Mouse (Mus musculus) CH12.LX (cell line): ENCODE measurements at regions not wholly inside any gene's neighbourhood (a gene's known extent, or its start where the extent isn't known, plus 50 kb on each side); places are given as distances from the start of the nearest gene placed in this dataset.

Experiments used
- DNase-seq: peaks from one replicate; pipeline ENCODE4 v3.0.0-alpha.2; 2013; ENCODE audit errors: extremely low read depth
- H3K27ac ChIP-seq: 2 replicates; pipeline ENCODE4 v1.5.1; 2012; ENCODE audit warnings: low read depth, mild to moderate bottlenecking, control low read depth, moderate library complexity; ENCODE audit not compliant: insufficient read depth
- H3K27me3 ChIP-seq: replicated peaks from 2 replicates; pipeline ENCODE3; 2012; ENCODE audit warnings: inconsistent platforms
- H3K36me3 ChIP-seq, 2 experiments: replicated peaks in 1 of 2; 2 replicates each; pipeline versions ENCODE3 to v1.6.1; 2012; ENCODE audit warnings: inconsistent platforms in 1 of 2, low read length in 1 of 2, mild to moderate bottlenecking in 1 of 2, mixed read lengths in 1 of 2, moderate library complexity in 1 of 2; ENCODE audit not compliant: control insufficient read depth in 1 of 2, insufficient read depth in 1 of 2
- H3K4me1 ChIP-seq, 2 experiments: 2 replicates each; pipeline ENCODE4 v1.6.1; 2012; ENCODE audit warnings: inconsistent platforms in 1 of 2, moderate library complexity in 1 of 2; ENCODE audit not compliant: insufficient read depth in 2 of 2, control insufficient read depth in 1 of 2
- H3K4me2 ChIP-seq: 2 replicates; pipeline ENCODE4 v1.6.1; 2012; ENCODE audit warnings: low read depth, mild to moderate bottlenecking, control low read depth; ENCODE audit not compliant: poor library complexity, insufficient read depth, severe bottlenecking
- H3K4me3 ChIP-seq, 3 experiments: fragments of 150-350 bp in 1 of 3; sonication (generic) in 1 of 3; replicated peaks in 1 of 3; 2 replicates each; pipeline versions ENCODE3 to v1.5.1; 2011 to 2012; ENCODE audit warnings: low read depth in 2 of 3, low read length in 2 of 3, mild to moderate bottlenecking in 2 of 3, moderate library complexity in 2 of 3, control low read depth in 1 of 3, improper control_type of control experiment in 1 of 3, inconsistent platforms in 1 of 3, mixed read lengths in 1 of 3; ENCODE audit not compliant: poor library complexity in 1 of 3
- H3K79me2 ChIP-seq: replicated peaks from 2 replicates; pipeline ENCODE4 v1.6.1; 2012; ENCODE audit warnings: mild to moderate bottlenecking, moderate library complexity; ENCODE audit not compliant: control insufficient read depth, poor library complexity, insufficient read depth, severe bottlenecking; ENCODE audit errors: extremely low read depth
- H3K9ac ChIP-seq: 2 replicates; pipeline ENCODE4 v1.6.1; 2012; ENCODE audit warnings: low read depth, mild to moderate bottlenecking, control low read depth, moderate library complexity; ENCODE audit not compliant: insufficient read depth
- H3K9me3 ChIP-seq: replicated peaks from 2 replicates; pipeline ENCODE3; 2012; ENCODE audit warnings: low read length, inconsistent platforms, mixed read lengths
- BHLHE40 ChIP-seq: IDR thresholded peaks from 2 replicates; pipeline ENCODE4 v1.6.1; 2011; ENCODE audit warnings: mild to moderate bottlenecking, low read depth, low read length, improper control_type of control experiment
- CHD1 ChIP-seq: IDR thresholded peaks from 2 replicates; pipeline ENCODE4 v1.6.1; 2012; ENCODE audit warnings: low read depth, low read length, improper control_type of control experiment, inconsistent platforms
- CHD2 ChIP-seq: IDR thresholded peaks from 2 replicates; pipeline ENCODE4 v1.6.1; 2011; ENCODE audit warnings: low read length, improper control_type of control experiment
- ELF1 ChIP-seq: IDR thresholded peaks from 2 replicates; pipeline ENCODE4 v1.6.1; 2014; ENCODE audit warnings: low read depth, mild to moderate bottlenecking, inconsistent platforms, low read length, improper control_type of control experiment
- ETS1 ChIP-seq: conservative IDR thresholded peaks from 2 replicates; pipeline ENCODE4 v1.6.1; 2012; ENCODE audit warnings: low read depth, mild to moderate bottlenecking, inconsistent platforms, low read length, improper control_type of control experiment, moderate library complexity
- HCFC1 ChIP-seq: IDR thresholded peaks from 2 replicates; pipeline ENCODE4 v1.6.1; 2012; ENCODE audit warnings: low read depth, mild to moderate bottlenecking, inconsistent platforms, low read length, improper control_type of control experiment
- IRF4 ChIP-seq: IDR thresholded peaks from 2 replicates; pipeline ENCODE4 v1.6.1; 2014; ENCODE audit warnings: low read depth, mild to moderate bottlenecking, inconsistent platforms, low read length, improper control_type of control experiment
- JUN ChIP-seq: IDR thresholded peaks from 2 replicates; pipeline ENCODE4 v1.6.1; 2011; ENCODE audit warnings: low read depth, mild to moderate bottlenecking, low read length, improper control_type of control experiment, moderate library complexity; ENCODE audit not compliant: insufficient read depth
- JUND ChIP-seq: conservative IDR thresholded peaks from 2 replicates; pipeline ENCODE4 v1.6.1; 2011; ENCODE audit warnings: low read depth, low read length, improper control_type of control experiment
- KAT2A ChIP-seq: IDR thresholded peaks from 2 replicates; pipeline ENCODE4 v1.6.1; 2012; ENCODE audit warnings: low read length, improper control_type of control experiment, inconsistent platforms; ENCODE audit not compliant: insufficient replicate concordance
- MAX ChIP-seq: IDR thresholded peaks from 2 replicates; pipeline ENCODE4 v1.6.1; 2011; ENCODE audit warnings: low read length, improper control_type of control experiment
- MAZ ChIP-seq: IDR thresholded peaks from 2 replicates; pipeline ENCODE4 v1.6.1; 2012; ENCODE audit warnings: low read depth, mild to moderate bottlenecking, inconsistent platforms, low read length, improper control_type of control experiment, moderate library complexity
- MEF2A ChIP-seq: IDR thresholded peaks from 2 replicates; pipeline ENCODE4 v1.6.1; 2014; ENCODE audit warnings: low read depth, mild to moderate bottlenecking, inconsistent platforms, low read length, improper control_type of control experiment, borderline replicate concordance
- PAX5 ChIP-seq: IDR thresholded peaks from 2 replicates; pipeline ENCODE4 v1.6.1; 2012; ENCODE audit warnings: low read length, inconsistent platforms, mixed read lengths
- POLR2A ChIP-seq: IDR thresholded peaks from 2 replicates; pipeline ENCODE4 v1.6.1; 2011; ENCODE audit warnings: low read depth, mild to moderate bottlenecking, improper control_type of control experiment, low read length
- POLR2AphosphoS2 ChIP-seq: IDR thresholded peaks from 2 replicates; pipeline ENCODE4 v1.6.1; 2011; ENCODE audit warnings: low read depth, low read length, improper control_type of control experiment
- RAD21 ChIP-seq: IDR thresholded peaks from 2 replicates; pipeline ENCODE4 v1.6.1; 2011; ENCODE audit warnings: low read depth, mild to moderate bottlenecking, low read length, improper control_type of control experiment, moderate library complexity
- RCOR1 ChIP-seq: conservative IDR thresholded peaks from 2 replicates; pipeline ENCODE4 v1.6.1; 2012; ENCODE audit warnings: low read depth, mild to moderate bottlenecking, inconsistent platforms, low read length, improper control_type of control experiment
- SIN3A ChIP-seq: IDR thresholded peaks from 2 replicates; pipeline ENCODE4 v1.6.1; 2012; ENCODE audit warnings: low read length, improper control_type of control experiment, inconsistent platforms
- SMC3 ChIP-seq: IDR thresholded peaks from 2 replicates; pipeline ENCODE4 v1.6.1; 2011; ENCODE audit warnings: low read depth, low read length, improper control_type of control experiment
- TBP ChIP-seq: conservative IDR thresholded peaks from 2 replicates; pipeline ENCODE4 v1.6.1; 2011; ENCODE audit warnings: low read depth, low read length, improper control_type of control experiment
- TCF12 ChIP-seq: IDR thresholded peaks from 2 replicates; pipeline ENCODE4 v1.6.1; 2014; ENCODE audit warnings: low read depth, mild to moderate bottlenecking, inconsistent platforms, low read length, improper control_type of control experiment
- USF1 ChIP-seq: IDR thresholded peaks from 2 replicates; pipeline ENCODE4 v1.6.1; 2014; ENCODE audit warnings: low read depth, mild to moderate bottlenecking, inconsistent platforms, low read length, improper control_type of control experiment
- USF2 ChIP-seq: conservative IDR thresholded peaks from 2 replicates; pipeline ENCODE4 v1.6.1; 2011; ENCODE audit warnings: low read depth, low read length, improper control_type of control experiment
- ZC3H11A ChIP-seq: IDR thresholded peaks from 2 replicates; pipeline ENCODE4 v1.6.1; 2012; ENCODE audit warnings: low read depth, mild to moderate bottlenecking, inconsistent platforms, low read length, improper control_type of control experiment
- ZMIZ1 ChIP-seq: IDR thresholded peaks from 2 replicates; pipeline ENCODE4 v1.6.1; 2012; ENCODE audit warnings: low read depth, mild to moderate bottlenecking, inconsistent platforms, low read length, improper control_type of control experiment
- dilution Hi-C: fragments of 300-500 bp; cut with MboI; formaldehyde crosslinking; loops from 2 replicates; pipeline ENCODE4 v1.14.3; 2020; ENCODE audit warnings: low sequenced_read_pairs; ENCODE audit not compliant: extremely low pct_unique_long_range_greater_than_20kb, extremely low pct_ligation_motif_present
- in situ Hi-C: fragments of 300-500 bp; cut with MboI; formaldehyde crosslinking; loops from 3 replicates; pipeline ENCODE4 v1.14.3; 2019; ENCODE audit warnings: low sequenced_read_pairs, low pct_ligation_motif_present, low pct_unique_long_range_greater_than_20kb, mixed read lengths

DNA sequence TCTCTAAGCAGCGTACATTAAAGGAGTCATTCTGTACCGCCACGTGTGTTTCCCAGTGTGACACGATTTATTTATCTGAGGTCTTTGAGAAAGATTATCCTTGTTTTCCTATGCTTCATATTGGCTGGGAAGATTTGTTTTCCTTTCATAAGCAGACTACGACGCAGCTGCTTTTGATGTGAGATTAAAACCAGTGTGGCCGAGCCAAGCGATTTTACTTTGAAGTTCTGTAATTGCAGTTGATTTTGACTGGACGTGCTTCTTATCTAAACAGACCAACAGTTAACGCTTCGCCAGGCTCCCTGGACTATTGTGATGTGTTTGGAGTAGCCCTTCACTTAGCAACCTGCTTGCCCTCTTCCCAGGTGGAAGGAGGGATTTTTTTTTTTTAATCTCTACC is 120.6 kb downstream of the Dact1 start:
- Histone ChIP-seq H3K4me2 (no peak overlapping the region), H3K9me3 (no peaks in the 10 kb centered on the region), H3K79me2 (no peaks in the 10 kb centered on the region), H3K4me3 (no peak overlapping the region), H3K27ac (no peak overlapping the region), H3K27me3 (no peaks in the 10 kb centered on the region), H3K9ac (no peak overlapping the region), H3K4me1 (no peaks in the 10 kb centered on the region), H3K36me3 (no peaks in the 10 kb centered on the region)
- in situ Hi-C loops (no loop called here), dilution Hi-C loops (no loop called here)
- no peak for DNase-seq
- no peak for TF ChIP-seq JUN
- TF ChIP-seq MAZ = no peak
- no peak for TF ChIP-seq MEF2A
- TF ChIP-seq IRF4 = no peak
- TF ChIP-seq ETS1 = no peak
- TF ChIP-seq POLR2A = no peak
- no peak for TF ChIP-seq CHD1
- no peak for TF ChIP-seq USF2
- no peak for TF ChIP-seq ZC3H11A
- TF ChIP-seq TBP = no peak
- TF ChIP-seq KAT2A = no peak
- TF ChIP-seq TCF12 = no peak
- no peak for TF ChIP-seq SIN3A
- TF ChIP-seq CHD2 = no peak
- TF ChIP-seq USF1 = no peak
- TF ChIP-seq POLR2AphosphoS2 = no peak
- TF ChIP-seq ZMIZ1 = no peak
- TF ChIP-seq ELF1 = no peak
- TF ChIP-seq RAD21 = no peak
- no peak for TF ChIP-seq SMC3

DNA sequence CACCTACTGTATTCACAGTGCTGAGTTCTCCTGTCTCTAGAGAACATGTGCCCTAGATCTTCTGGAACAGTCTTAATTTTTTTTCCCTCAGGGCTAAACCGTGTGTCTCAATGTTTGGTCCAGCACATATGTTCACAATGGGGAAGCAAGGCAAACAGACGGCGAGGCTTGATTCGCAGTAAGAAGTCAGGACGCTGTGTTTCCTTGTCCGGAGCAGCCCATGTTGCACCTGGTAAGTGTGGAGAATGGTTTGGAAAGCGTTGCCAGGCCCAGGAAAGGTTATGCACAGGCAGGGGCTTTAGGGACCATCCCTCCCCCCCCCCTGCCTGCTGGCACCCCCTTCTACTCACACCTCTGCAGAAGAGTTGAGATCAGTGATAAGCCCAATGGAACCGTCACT is 121.4 kb downstream of the Dact1 start:
- dilution Hi-C loops (no loop called here), in situ Hi-C loops (no loop called here)
- no peaks in the 10 kb centered on the region for H3K27me3 ChIP-seq
- no peak for DNase-seq
- no peaks in the 10 kb centered on the region for H3K36me3 ChIP-seq
- H3K4me3 ChIP-seq = no peak overlapping the region
- no peaks in the 10 kb centered on the region for H3K9me3 ChIP-seq
- H3K4me2 ChIP-seq = no peak overlapping the region
- no peaks in the 10 kb centered on the region for H3K79me2 ChIP-seq
- no peak overlapping the region for H3K27ac ChIP-seq
- TF ChIP-seq MAX = no peak
- no peak for TF ChIP-seq MEF2A
- TF ChIP-seq HCFC1 = no peak
- no peak for TF ChIP-seq RCOR1
- no peak for TF ChIP-seq POLR2AphosphoS2
- TF ChIP-seq SMC3 = no peak
- no peak for TF ChIP-seq PAX5
- no peak for TF ChIP-seq ZC3H11A
- TF ChIP-seq SIN3A = no peak
- no peak for TF ChIP-seq IRF4
- TF ChIP-seq JUND = no peak
- no peak for TF ChIP-seq JUN
- no peak for TF ChIP-seq BHLHE40
- H3K4me1 ChIP-seq = no peaks in the 10 kb centered on the region
- no peak overlapping the region for H3K9ac ChIP-seq
